Mouse (Mus musculus) gastrocnemius, postnatal 10 days (tissue): ENCODE results near the gene Nid2. TPM values are rescaled to one million over a fixed set of nuclear protein-coding genes. Genes with fewer than 3 reads are reported as not detected.

Experiments used
- DNase-seq: peaks from one replicate; pipeline ENCODE4 v3.0.0; 2021; ENCODE audit warnings: mixed read lengths
- total RNA-seq, 2 experiments: library from RNA; stranded (reverse); gene quantifications; 2 replicates each; pipeline ENCODE4 v1.2.3; 2021

Nid2 gene
- total RNA-seq, 2 experiments from 2014 or later = 90.7 to 94.0 TPM

- no peak for DNase-seq
Observed at GRCm38 (mm10) chr14:19785797-19786588, 34.9 kb downstream of the Nid2 start.

GRCm38 (mm10) chr14:19788443-19788842 lies 37.4 kb downstream of the Nid2 start:
- no peak for DNase-seq

- no peak for DNase-seq
Observed at GRCm38 (mm10) chr14:19794881-19795280, 43.8 kb downstream of the Nid2 start.

DNA sequence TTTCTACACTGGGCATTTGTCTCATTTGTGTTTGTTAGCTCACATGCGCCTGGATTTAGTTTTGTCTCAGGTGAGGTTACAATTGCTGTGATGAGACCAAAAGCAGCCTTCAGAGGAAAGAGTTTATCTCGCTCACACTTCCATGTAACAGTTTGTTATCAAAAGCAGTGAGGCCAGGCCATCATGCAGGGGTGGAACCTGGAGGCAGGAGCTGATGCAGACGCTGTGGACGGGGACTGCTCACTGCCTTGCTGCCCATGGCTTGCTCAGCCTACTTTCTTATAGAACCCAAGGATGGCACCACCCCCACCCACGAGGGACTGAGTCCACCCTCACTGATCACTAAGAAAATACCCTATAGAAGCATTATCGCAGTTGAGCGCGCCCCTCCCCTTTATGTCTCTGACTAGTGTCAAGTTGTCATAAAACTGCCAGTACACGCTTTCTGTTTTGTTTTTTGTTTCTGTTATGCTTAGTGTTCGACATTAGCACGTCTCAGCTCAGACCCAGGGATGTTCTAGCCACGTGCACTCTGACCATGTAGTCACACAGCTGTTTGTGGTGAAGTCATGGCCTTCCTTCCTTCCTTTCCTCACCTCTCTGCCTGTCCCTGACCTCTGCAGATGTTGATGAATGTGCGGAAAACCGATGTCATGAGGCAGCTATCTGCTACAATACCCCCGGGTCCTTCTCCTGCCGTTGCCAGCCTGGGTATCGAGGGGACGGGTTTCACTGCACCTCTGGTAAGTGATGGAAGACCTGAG lies 45.7 kb downstream of the Nid2 start:
- no peak for DNase-seq

DNA sequence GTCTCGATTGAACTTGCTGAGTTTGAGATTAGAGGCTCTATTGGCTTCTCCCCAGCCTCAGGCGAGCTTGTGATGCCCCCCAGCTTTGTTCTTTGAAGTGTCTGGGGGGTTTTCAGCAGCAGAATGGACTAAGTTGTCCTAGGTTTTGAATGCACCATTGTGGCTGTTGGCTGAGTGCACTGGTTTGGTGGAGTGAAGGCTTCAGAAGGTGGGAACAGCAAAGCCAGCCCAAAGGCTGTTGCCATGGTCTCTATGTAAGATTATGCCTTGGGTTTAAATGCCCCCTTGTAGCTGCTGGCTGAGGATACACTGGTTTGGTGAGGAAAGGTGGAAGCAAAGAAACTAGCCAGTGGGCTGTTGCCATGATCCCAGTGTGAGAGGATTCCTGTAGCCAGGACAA lies 49.4 kb downstream of the Nid2 start:
- no peak for DNase-seq

GRCm38 (mm10) chr14:19801474-19802215 lies 50.6 kb downstream of the Nid2 start:
- DNase-seq = no peak

- DNase-seq = no peak
Observed at GRCm38 (mm10) chr14:19803222-19803621, 52.2 kb downstream of the Nid2 start.

- DNase-seq = peak; percentile 17
Observed at GRCm38 (mm10) chr14:19803623-19804022, 52.6 kb downstream of the Nid2 start.

GRCm38 (mm10) chr14:19807339-19807738 lies 56.3 kb downstream of the Nid2 start:
- no peak for DNase-seq

- DNase-seq = no peak
Observed at GRCm38 (mm10) chr14:19807858-19808257, 56.8 kb downstream of the Nid2 start.

DNA sequence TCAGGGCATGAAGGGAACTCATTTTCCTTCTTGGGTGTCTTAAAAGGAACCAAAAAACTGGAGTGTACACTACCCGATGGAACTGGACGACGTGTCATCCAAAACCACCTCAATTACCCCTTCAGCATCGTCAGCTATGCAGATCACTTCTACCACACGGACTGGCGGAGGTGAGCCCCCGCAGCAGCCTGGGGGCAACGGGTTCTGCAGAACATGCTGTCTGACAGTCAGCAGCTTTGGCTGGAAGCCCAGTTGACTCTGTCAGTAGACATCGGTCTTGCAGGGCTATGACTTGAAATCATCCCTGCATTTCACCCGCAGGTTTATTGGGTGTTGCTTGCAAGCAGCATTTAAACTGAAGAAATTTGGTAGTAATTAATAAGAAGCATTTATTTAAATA lies 58.9 kb downstream of the Nid2 start:
- peak; percentile 18 for DNase-seq

DNA sequence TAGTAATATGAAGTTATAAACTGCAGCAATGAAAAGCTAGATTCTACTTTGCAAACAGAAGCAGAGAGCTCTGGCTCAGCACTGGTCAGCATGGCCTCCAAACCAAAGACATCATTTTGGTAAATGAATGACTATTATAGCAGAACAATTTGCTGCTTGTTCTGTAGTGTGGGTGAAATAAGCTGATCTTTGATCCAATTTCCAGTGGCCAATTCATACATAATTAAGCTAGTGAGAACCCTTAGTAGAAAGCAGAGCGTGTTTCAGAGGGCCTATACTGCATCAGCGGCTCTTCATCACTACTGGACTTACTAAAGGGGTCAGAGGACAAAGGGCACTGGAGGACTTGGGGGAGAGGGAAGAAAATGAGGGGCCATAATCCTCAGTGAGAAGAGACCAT lies 62.0 kb downstream of the Nid2 start:
- DNase-seq = no peak

DNA sequence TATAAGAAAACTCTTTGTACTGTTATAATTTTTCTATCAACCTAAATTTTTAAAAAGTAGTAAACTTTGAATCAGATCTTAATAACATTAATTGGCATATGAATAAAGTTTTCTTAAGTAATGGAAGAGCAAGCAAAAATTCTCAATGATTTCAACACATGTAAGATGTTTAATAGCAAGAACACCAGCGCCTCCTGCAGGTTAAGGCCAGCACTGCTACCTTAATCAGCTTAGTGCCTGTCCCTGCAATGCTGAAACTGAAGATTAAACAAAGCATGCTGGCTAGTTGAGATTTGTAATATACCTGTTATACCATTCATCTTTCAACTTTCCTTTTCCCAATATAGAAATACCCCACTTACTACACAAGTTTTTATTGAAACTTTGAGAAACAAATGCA lies 66.9 kb downstream of the Nid2 start:
- DNase-seq = peak; percentile 90

GRCm38 (mm10) chr14:19821686-19822085 lies 70.6 kb downstream of the Nid2 start:
- DNase-seq = no peak

GRCm38 (mm10) chr14:19823321-19824142 lies 72.5 kb downstream of the Nid2 start, which contains the start of gene Rtraf:
Gene Rtraf, minus strand, starts transcription at chr14:19823824.
- DNase-seq = peak; percentile 96

GRCm38 (mm10) chr14:19825481-19825880 lies 74.4 kb downstream of the Nid2 start:
- no peak for DNase-seq

- DNase-seq = no peak
Observed at GRCm38 (mm10) chr14:19836289-19836688, 85.2 kb downstream of the Nid2 start.

DNA sequence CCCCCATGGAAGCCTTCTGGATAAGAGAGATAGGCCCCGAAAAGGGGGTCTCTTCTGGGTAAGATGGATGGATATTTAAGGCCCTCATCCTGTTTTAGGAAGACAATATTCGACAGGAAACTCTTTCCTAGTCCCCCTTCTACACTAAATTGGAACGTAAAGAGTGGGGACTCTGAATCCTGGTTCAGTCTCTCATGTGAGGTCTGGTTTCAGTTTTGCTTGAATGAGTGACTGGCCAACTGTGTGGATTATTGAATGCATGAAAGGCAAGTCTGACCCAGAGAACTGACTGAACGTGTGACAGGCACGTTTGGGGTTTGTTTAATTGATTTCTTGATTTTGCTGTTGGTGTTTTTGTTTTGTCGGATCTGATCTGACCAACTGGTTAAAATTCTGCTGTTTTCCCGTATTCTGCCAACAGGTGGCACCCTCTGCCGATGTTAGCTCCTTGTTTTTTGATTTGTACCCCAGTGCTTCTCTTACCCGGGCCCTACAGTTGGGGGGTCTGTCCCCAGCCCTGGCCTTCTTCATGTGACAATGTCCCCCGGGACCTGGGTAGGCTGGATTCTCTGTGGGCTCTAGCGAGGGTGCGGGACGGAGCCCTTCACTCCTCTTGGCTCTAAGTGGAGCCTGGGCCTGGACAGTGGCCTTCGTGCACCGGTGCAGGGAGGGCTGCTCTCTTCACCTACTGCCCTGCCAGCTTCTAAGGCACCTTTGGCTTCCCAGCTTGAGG lies 88.7 kb downstream of the Nid2 start:
- DNase-seq = peak; percentile 47

GRCm38 (mm10) chr14:19853471-19853870 lies 102.4 kb downstream of the Nid2 start:
- DNase-seq = no peak

DNA sequence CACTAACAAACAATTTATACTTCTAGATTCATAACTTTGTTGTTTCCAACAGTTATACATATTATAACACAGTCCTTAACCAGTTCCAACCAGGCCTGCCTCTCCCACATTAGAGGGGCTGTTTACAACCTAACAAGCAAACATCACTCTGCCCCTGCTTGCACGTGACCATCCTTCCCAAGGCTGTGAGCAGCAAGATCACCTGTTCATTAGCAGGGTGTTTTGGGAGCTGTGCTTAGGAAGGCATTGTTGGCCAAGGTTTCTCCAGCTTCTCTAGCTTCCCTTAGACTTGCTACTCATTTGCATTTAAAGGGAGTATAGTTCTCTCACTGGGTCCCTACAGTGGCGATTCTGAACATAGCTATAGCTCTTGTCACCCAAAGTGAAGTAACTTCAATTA lies 107.2 kb downstream of the Nid2 start:
- DNase-seq = no peak
